Mouse (Mus musculus) Muller cell, postnatal 12 days (primary cell): Measurements from ENCODE around the gene Tsen2.
A peak's percentile ranks its signal among the peaks of the same experiment; 100 is the strongest.

Experiments
- DNase-seq: peaks from one replicate; pipeline ENCODE4 v3.0.0-alpha.2; 2015; ENCODE audit errors: inconsistent ontology term

Tsen2 gene

GRCm38 (mm10) chr6:115601715-115602523 is 57.5 kb downstream of the Tsen2 start, which contains the start of gene Mkrn2:
Gene Mkrn2 (plus strand): TSS chr6:115601902.
- DNase-seq = peak; percentile 86

GRCm38 (mm10) chr6:115606461-115606860 is 62.0 kb downstream of the Tsen2 start:
- peak; percentile 45 for DNase-seq

GRCm38 (mm10) chr6:115607429-115607828 is 63.0 kb downstream of the Tsen2 start:
- no peak for DNase-seq

GRCm38 (mm10) chr6:115609121-115609520 is 64.7 kb downstream of the Tsen2 start:
- DNase-seq = no peak

- DNase-seq = no peak
Measured at GRCm38 (mm10) chr6:115610301-115610700, 65.8 kb downstream of the Tsen2 start.

GRCm38 (mm10) chr6:115613793-115614192 is 69.3 kb downstream of the Tsen2 start:
- no peak for DNase-seq

GRCm38 (mm10) chr6:115615983-115616382 is 71.5 kb downstream of the Tsen2 start:
- no peak for DNase-seq

- no peak for DNase-seq
Measured at GRCm38 (mm10) chr6:115619818-115620217, 75.4 kb downstream of the Tsen2 start.

- DNase-seq = no peak
Measured at GRCm38 (mm10) chr6:115620942-115621341, 76.5 kb downstream of the Tsen2 start.

- DNase-seq = no peak
Measured at GRCm38 (mm10) chr6:115626121-115626520, 81.7 kb downstream of the Tsen2 start.
